18 mouse cellular contexts compared by ENCODE assay signal in genomic region chr10:41822573-41823281, GRCm38 (mm10). TPM values are rescaled to one million over a fixed set of nuclear protein-coding genes. Genes with fewer than 3 reads are reported as not detected.
A peak's percentile ranks its signal among the peaks of the same experiment; 100 is the strongest.
DNase-seq lines count a peak whose midpoint lies in the region; ATAC-seq and TF ChIP-seq lines count a peak whose summit lies in the region.
"Had no signal": no experiment of that assay in that cellular context is flagged by ENCODE, and none has a peak within 500 bp of the region (broad histone marks: within the 10 kb centered on the region; RNA-seq: fewer than 3 reads in every experiment).

No protein-coding gene starts in this region.

- no peaks in the 10 kb centered on the region for H3K9me3 ChIP-seq in heart, embryonic 14.5 days (ENCODE audit: control insufficient read depth, low read length)
- H3K9me3 ChIP-seq: forebrain, embryonic 10.5 days; neural tube, embryonic 13.5 days had no signal

- 64% methylated on average over 5 of the region's 5 CpGs for WGBS in heart, embryonic 14.5 days

- H3K4me2 ChIP-seq in heart, embryonic 14.5 days (ENCODE audit: low read length): no peak overlapping the region
- H3K4me2 ChIP-seq: neural tube, embryonic 13.5 days had no signal

- ATAC-seq in heart, embryonic 14.5 days (ENCODE audit: insufficient number of reproducible peaks, insufficient read depth, low FRiP score, low read depth): no peak
- no peak for ATAC-seq in erythroblast, adult 5-6 weeks (replicated peaks; ENCODE audit: low FRiP score, poor library complexity, severe bottlenecking)
- ATAC-seq: intestine, embryonic 16.5 days; midbrain, embryonic 16.5 days had no signal

- peaks cover 2 to 24% of the 10 kb centered on the region in 2 experiments for H3K4me1 ChIP-seq in heart, embryonic 14.5 days (ENCODE audit: control insufficient read depth in 2 of 2, insufficient read depth in 2 of 2, low read length in 2 of 2)
- peaks cover 3% of the 10 kb centered on the region for H3K4me1 ChIP-seq in embryonic fibroblast, embryonic 13.5 days (ENCODE audit: control insufficient read depth, insufficient read depth, low read length)
- H3K4me1 ChIP-seq: forebrain, embryonic 10.5 days; neural tube, embryonic 13.5 days had no signal

- no peak overlapping the region for H3K4me3 ChIP-seq in heart, embryonic 14.5 days (ENCODE audit: control insufficient read depth in 1 of 2, insufficient read depth in 1 of 2, low read depth in 1 of 2, low read length in 2 of 2)
- no peak overlapping the region for H3K4me3 ChIP-seq in embryonic fibroblast, embryonic 13.5 days (ENCODE audit: insufficient read depth, low read length)
- H3K4me3 ChIP-seq: forebrain, embryonic 10.5 days; neural tube, embryonic 13.5 days had no signal

- DNase-seq in heart, adult 9 months (ENCODE audit: low spot score in 2 of 2): no peak
- peak; percentile 68 for DNase-seq in right cerebral cortex, adult 18-20 months
- DNase-seq in right cerebral cortex, postnatal 14 days: no peak
- DNase-seq in cerebellum, adult 11 months: no peak
- DNase-seq: adrenal gland, adult 2 months; cerebellum, adult 8-10 months; gastrocnemius, postnatal 10 days; kidney, postnatal 14 days; liver; lung, adult 2 months had no signal

- H3K27ac ChIP-seq in heart, embryonic 14.5 days (replicated peaks in 1 of 2; ENCODE audit: control insufficient read depth in 1 of 2, insufficient read depth in 1 of 2, low read depth in 2 of 2, low read length in 2 of 2): peak overlapping the region in 1 of 2 experiments; percentile 48; a peak in 3 of 4 replicates
- H3K27ac ChIP-seq in embryonic fibroblast, embryonic 13.5 days (ENCODE audit: insufficient read depth, low read length): peak overlapping the region; percentile 14; the same call in 1 of the 2 replicates
- H3K27ac ChIP-seq: forebrain, embryonic 10.5 days; macrophage; neural tube, embryonic 13.5 days had no signal

- peak overlapping the region; percentile 25; the same call in 1 of the 2 replicates for H3K9ac ChIP-seq in heart, embryonic 14.5 days (ENCODE audit: low read length)
- H3K9ac ChIP-seq: neural tube, embryonic 13.5 days had no signal

- H3K36me3 ChIP-seq in heart, embryonic 14.5 days (ENCODE audit: control insufficient read depth, insufficient read depth, low read length): no peaks in the 10 kb centered on the region
- H3K36me3 ChIP-seq: forebrain, embryonic 10.5 days; neural tube, embryonic 13.5 days had no signal

- H3K27me3 ChIP-seq in heart, embryonic 14.5 days (ENCODE audit: control insufficient read depth, insufficient read depth, low read length): no peaks in the 10 kb centered on the region
- H3K27me3 ChIP-seq: neural tube, embryonic 13.5 days had no signal

- TF ChIP-seq CTCF in embryonic fibroblast, embryonic 13.5 days (IDR thresholded peaks at IDR 0.05; ENCODE audit: borderline replicate concordance, insufficient read depth, low read length): no peak

- no peak for TF ChIP-seq POLR2A in embryonic fibroblast, embryonic 13.5 days (IDR thresholded peaks at IDR 0.05; ENCODE audit: low read depth, low read length)

RNA-seq across cellular contexts. Expression of gene Sesn1, which starts 13.0 kb away (rescaled TPM):
- 36.1 and 37.5 TPM in 2 replicates for polyA plus RNA-seq in heart, embryonic 14.5 days (2014; fragmentation: Nextera tagmentation; extraction: Ambion mirVana)
- polyA plus RNA-seq in embryonic fibroblast, embryonic 13.5 days (2011; ENCODE audit: insufficient read length, low read depth, missing spikeins): 8.4 and 13.8 TPM in 2 replicates
- total RNA-seq in erythroblast, adult 5-6 weeks (2015; ENCODE audit: low replicate concordance): 157 and 167 TPM in 2 replicates
- 112 and 135 TPM in 2 replicates for total RNA-seq in erythroblast, adult 5-6 weeks (2017; ENCODE audit: low replicate concordance)

RNA-seq across cellular contexts. Expression of gene Cep57l1, which starts 13.1 kb away (rescaled TPM):
- polyA plus RNA-seq in heart, embryonic 14.5 days (2014; fragmentation: Nextera tagmentation; extraction: Ambion mirVana): 19.9 and 20.4 TPM in 2 replicates
- 12.4 and 17.8 TPM in 2 replicates for polyA plus RNA-seq in embryonic fibroblast, embryonic 13.5 days (2011; ENCODE audit: insufficient read length, low read depth, missing spikeins)
- total RNA-seq in erythroblast, adult 5-6 weeks (2015; ENCODE audit: low replicate concordance): 11.5 and 12.7 TPM in 2 replicates
- total RNA-seq in erythroblast, adult 5-6 weeks (2017; ENCODE audit: low replicate concordance): 7.1 and 12.5 TPM in 2 replicates
